Mouse (Mus musculus) ES-E14 (cell line): ENCODE measurements around the gene Gpam. TPM values are rescaled to one million over a fixed set of nuclear protein-coding genes. Genes with fewer than 3 reads are reported as not detected.
A peak's percentile ranks its signal among the peaks of the same experiment; 100 is the strongest.

Experiments
- DNase-seq: peaks from one replicate; pipeline ENCODE4 v3.0.0-alpha.2; 2013; ENCODE audit warnings: low read depth, low spot score
- H3K27ac ChIP-seq: 2 replicates; pipeline ENCODE4 v1.5.1; 2012; ENCODE audit warnings: low read depth, mild to moderate bottlenecking, low read length, moderate library complexity, mixed read lengths; ENCODE audit not compliant: poor library complexity, insufficient read depth, severe bottlenecking
- H3K36me3 ChIP-seq: 2 replicates; pipeline ENCODE4 v1.6.1; 2012; ENCODE audit warnings: mild to moderate bottlenecking, low read length, moderate library complexity, mixed read lengths; ENCODE audit not compliant: control insufficient read depth, poor library complexity, insufficient read depth, severe bottlenecking
- H3K4me1 ChIP-seq, 2 experiments: fragments of 150-350 bp in 1 of 2; sonication (generic) in 1 of 2; 2 replicates each; pipeline ENCODE4 v1.6.1; 2012; ENCODE audit warnings: low read length in 2 of 2, mild to moderate bottlenecking in 1 of 2, mixed read lengths in 1 of 2; ENCODE audit not compliant: control insufficient read depth in 2 of 2, insufficient read depth in 2 of 2, poor library complexity in 1 of 2
- H3K4me3 ChIP-seq, 2 experiments: fragments of 150-350 bp in 1 of 2; sonication (generic) in 1 of 2; 2 replicates each; pipeline ENCODE4 v1.5.1; 2012; ENCODE audit warnings: low read length in 2 of 2, low read depth in 1 of 2, mild to moderate bottlenecking in 1 of 2, mixed read lengths in 1 of 2; ENCODE audit not compliant: insufficient read depth in 1 of 2, poor library complexity in 1 of 2, severe bottlenecking in 1 of 2
- H3K9ac ChIP-seq: 2 replicates; pipeline ENCODE4 v1.6.1; 2012; ENCODE audit warnings: low read depth, mild to moderate bottlenecking, low read length, mixed read lengths; ENCODE audit not compliant: poor library complexity, insufficient read depth, severe bottlenecking
- H3K9me3 ChIP-seq: fragments of 150-350 bp; sonication (generic); 2 replicates; pipeline ENCODE4 v1.6.1; 2012; ENCODE audit warnings: low read depth, mild to moderate bottlenecking, low read length; ENCODE audit not compliant: control insufficient read depth, insufficient read depth
- CHD2 ChIP-seq: IDR thresholded peaks from 2 replicates; pipeline ENCODE4 v1.6.1; 2014; ENCODE audit warnings: mild to moderate bottlenecking, low read depth, low read length, inconsistent platforms
- HCFC1 ChIP-seq: IDR thresholded peaks from 2 replicates; pipeline ENCODE4 v1.6.1; 2012; ENCODE audit warnings: low read length, inconsistent platforms, borderline replicate concordance; ENCODE audit not compliant: insufficient read depth
- MAFK ChIP-seq: IDR thresholded peaks from 2 replicates; pipeline ENCODE4 v1.6.1; 2014; ENCODE audit warnings: mild to moderate bottlenecking, low read depth, low read length, inconsistent platforms; ENCODE audit not compliant: insufficient read depth
- ZC3H11A ChIP-seq: IDR thresholded peaks from 2 replicates; pipeline ENCODE4 v1.6.1; 2012; ENCODE audit warnings: low read depth, mild to moderate bottlenecking, inconsistent platforms, low read length, borderline replicate concordance
- ZNF384 ChIP-seq: IDR thresholded peaks from 2 replicates; pipeline ENCODE4 v1.6.1; 2012; ENCODE audit warnings: low read depth, low read length, inconsistent platforms
- in situ Hi-C, 2 experiments: fragments of 600-800 bp; cut with MboI; formaldehyde crosslinking; loops; one replicate each; pipeline ENCODE4 v1.15.1; 2025; ENCODE audit warnings: low sequenced_read_pairs in 2 of 2, inconsistent platforms in 1 of 2; ENCODE audit not compliant: unreplicated experiment in 2 of 2
- total RNA-seq: library from RNA; depleted of rRNA; stranded (reverse); fragments of 300-350 nt; gene quantifications from 2 replicates; pipeline ENCODE4 v1.2.3, GENCODE M21; 2012

The Gpam gene
- total RNA-seq, 1 experiment: 16.6 TPM

DNA sequence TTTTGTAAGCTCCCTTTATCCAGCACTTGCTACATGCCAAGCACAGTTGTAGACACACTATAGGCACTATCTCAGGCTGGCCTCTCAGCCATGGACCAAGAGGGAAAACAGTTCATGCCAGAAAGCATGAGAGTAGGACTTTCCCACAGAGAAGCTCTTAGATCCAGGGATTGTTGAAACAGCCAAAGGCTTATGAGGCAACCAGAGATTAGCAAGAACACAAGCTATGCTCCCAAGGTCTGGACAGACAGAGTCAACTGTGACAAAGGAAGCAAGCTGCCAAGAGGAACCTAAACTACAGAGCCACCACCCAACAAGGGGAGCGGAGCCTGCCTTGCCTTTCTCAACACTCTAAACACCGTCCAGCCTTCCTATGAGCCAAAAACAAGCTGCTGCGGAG, 21.1 kb downstream of the Gpam start:
- in situ Hi-C loops: no loop called here
- no peak for DNase-seq
- no peak for TF ChIP-seq CHD2
- no peak for TF ChIP-seq ZC3H11A
- TF ChIP-seq ZNF384: no peak
- no peak for TF ChIP-seq HCFC1
- TF ChIP-seq MAFK: no peak
- Histone ChIP-seq H3K4me1 (no peaks in the 10 kb centered on the region), H3K36me3 (no peaks in the 10 kb centered on the region), H3K27ac (no peak overlapping the region), H3K9ac (no peak overlapping the region), H3K4me3 (no peak overlapping the region), H3K9me3 (no peaks in the 10 kb centered on the region)

DNA sequence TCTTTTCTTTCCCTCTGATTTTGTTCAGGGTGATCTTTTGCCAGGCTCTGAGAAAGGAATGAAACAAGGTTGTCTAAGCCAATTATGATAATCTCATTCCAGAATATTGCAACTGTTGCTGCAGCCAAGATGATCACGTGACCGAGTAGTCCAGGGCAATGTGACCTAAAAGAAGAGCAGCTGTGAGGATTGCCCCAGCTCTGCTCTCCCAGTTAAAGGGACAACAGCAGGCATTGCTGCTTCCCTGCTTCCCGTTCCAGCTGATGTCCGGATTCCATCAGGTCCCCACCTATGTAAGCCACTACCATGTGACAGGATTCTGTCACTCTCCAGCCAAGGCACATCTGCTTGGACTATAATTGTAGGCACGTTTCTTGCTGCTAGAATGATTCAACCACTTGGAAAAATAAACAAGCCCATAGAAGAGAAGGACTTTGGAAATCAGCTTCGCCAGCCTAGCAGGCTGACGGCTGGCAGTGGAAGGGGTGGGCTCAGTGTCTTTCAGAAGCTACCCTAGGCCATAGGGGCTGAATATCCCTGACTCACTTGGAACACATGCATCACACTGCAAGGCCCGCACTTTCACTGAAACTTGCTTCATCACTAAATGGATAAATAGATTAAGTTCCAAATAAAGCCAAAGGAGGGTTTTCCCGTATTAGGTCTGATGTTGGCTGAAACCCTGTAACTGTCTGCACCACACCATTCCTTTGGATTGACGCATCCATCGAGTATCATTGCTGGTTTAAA, 23.8 kb downstream of the Gpam start:
- in situ Hi-C loops: no loop called here
- H3K4me1 ChIP-seq: no peaks in the 10 kb centered on the region
- H3K9me3 ChIP-seq: no peaks in the 10 kb centered on the region
- H3K36me3 ChIP-seq: no peaks in the 10 kb centered on the region
- DNase-seq: no peak
- TF ChIP-seq HCFC1 (no peak), CHD2 (no peak), MAFK (no peak), ZC3H11A (no peak), ZNF384 (no peak)
- no peak overlapping the region for H3K4me3 ChIP-seq
- H3K9ac ChIP-seq: no peak overlapping the region
- H3K27ac ChIP-seq: no peak overlapping the region

DNA sequence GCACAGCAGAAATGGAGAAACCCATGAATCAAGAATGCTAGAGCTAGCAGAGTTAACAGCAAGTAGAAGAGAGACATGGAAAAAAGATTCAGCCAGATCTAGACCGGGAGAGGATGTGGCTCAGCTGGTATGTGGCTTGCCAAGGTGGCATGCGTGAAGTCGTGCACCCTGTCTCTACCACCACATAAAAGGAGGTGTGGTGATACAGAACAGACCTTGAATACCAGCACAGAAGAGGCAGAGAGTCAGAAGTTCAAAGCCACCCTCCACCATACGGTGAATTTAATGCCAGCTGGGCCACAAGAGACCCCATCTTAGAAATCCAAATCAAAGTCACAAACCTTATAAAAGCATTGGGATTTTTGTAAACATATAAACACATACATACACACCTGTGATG, 25.4 kb downstream of the Gpam start:
- TF ChIP-seq ZC3H11A: no peak
- no peak for TF ChIP-seq CHD2
- no peak for TF ChIP-seq MAFK
- no peak for TF ChIP-seq HCFC1
- TF ChIP-seq ZNF384: no peak
- H3K9ac ChIP-seq: no peak overlapping the region
- no peaks in the 10 kb centered on the region for H3K4me1 ChIP-seq
- in situ Hi-C loops: no loop called here
- no peak overlapping the region for H3K27ac ChIP-seq
- no peaks in the 10 kb centered on the region for H3K9me3 ChIP-seq
- DNase-seq: no peak
- no peak overlapping the region for H3K4me3 ChIP-seq
- no peaks in the 10 kb centered on the region for H3K36me3 ChIP-seq

DNA sequence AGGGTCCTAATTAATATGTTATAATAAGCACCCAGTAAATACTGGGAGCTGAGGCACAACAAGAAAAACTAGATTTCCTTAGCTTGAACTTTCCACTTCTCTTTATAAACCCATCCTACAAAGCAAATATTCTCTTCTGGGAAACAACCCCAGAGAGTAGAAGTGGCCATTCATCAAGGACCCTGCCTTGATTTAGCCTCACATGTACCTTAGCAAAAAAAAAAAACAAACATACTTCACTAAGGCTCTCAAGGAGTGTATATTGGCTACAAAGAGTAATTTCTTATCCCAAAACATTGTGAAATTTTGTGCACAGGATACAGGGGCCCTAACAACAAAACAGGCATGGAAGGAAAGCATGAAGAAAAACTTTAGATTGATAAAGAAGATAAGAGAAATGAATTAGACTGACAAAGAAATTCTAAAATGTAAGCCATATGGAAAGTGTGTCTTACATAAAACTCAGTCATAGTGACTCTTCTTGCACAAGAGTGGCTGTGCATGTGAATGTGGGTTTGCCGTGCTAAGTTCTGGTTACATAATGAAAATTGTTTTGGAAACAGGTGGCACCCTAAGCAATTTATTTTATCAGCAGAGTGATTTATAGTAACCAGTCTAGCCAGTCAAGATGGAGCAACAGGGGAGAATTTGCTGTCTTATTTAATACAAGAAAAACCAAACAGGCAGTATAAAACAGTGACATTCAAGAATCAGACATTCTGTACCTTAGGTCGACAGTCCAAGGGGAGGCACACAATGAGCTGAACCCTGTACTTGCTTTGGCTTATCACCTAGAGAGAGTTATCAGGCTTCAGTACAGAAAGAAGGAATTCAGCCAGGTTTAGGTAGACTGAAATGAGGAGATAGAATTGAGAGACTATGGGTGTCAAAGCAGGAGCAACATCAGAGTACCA, 26.6 kb downstream of the Gpam start:
- TF ChIP-seq ZNF384: no peak
- no peak for TF ChIP-seq ZC3H11A
- TF ChIP-seq HCFC1: no peak
- no peak for TF ChIP-seq CHD2
- H3K36me3 ChIP-seq: peaks cover 2% of the 10 kb centered on the region; the same call in 1 of the 2 replicates
- in situ Hi-C loops: no loop called here
- peak overlapping the region in 1 of 2 experiments; percentile 83; a peak in 2 of 4 replicates for H3K4me3 ChIP-seq
- H3K9ac ChIP-seq: peak overlapping the region; percentile 91; the same call in 1 of the 2 replicates
- no peak for DNase-seq
- H3K9me3 ChIP-seq: no peaks in the 10 kb centered on the region
- H3K27ac ChIP-seq: no peak overlapping the region
- no peaks in the 10 kb centered on the region for H3K4me1 ChIP-seq
